Mouse (Mus musculus): ENCODE measurements around the gene Kbtbd13.

DNA sequence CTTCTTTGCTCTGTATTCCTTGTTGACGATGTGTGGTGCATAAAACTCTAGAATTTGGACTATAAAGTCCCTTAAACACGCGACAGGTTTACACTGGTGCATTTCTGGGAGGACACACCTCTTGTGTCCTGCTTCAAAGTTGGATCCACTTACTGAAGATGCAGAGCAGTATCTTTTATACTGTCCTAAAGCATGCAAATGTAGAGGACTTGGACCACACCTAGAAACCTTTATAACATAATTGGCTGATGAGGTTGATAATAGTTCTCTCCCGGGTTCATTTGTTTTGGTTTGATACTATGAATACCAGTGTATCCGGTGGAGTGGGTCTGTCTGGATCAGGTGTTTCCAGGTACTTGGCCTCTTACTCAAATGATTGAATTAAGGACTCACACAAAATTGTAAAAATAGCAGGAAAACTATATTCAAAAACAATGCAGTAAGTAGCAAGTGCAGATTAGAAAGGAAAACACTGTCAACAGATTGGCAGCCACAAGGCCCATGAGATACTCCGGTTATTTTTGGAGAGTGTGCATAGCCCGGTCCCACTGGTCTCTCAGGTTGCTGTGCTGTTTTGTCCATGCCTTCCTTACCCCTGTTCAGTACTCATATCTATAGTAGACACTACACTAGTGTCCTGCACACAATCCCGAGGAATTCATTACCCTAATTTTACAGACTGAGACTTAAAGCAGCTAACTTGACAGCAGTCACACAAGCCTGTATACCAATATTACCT is 44.2 kb downstream of the Kbtbd13 start:
- no peak for TF ChIP-seq CTCF (IDR thresholded peaks at IDR 0.05; ENCODE audit: low read depth, low read length)
- no peak for TF ChIP-seq EP300 (IDR thresholded peaks at IDR 0.05; ENCODE audit: insufficient read depth, low read depth, low read length)

All from ES-Bruce4 (cell line).